Mouse (Mus musculus) intestine, embryonic 14.5 days (tissue): ENCODE measurements around the gene Atrnl1. TPM values are rescaled to one million over a fixed set of nuclear protein-coding genes. Genes with fewer than 3 reads are reported as not detected.
"Not testable (repeated sequence)": the region's sequence is repeated elsewhere in the genome, so short reads cannot be mapped to it uniquely, and the experiment has no call there.

ENCODE experiments used
- ATAC-seq: fragments of 200-750 bp; cut with Nextera tagmentation; replicated peaks from 2 replicates; pipeline ENCODE4 v1.8.0; 2017; ENCODE audit warnings: low read depth, moderate number of reproducible peaks, moderate TSS enrichment, moderate library complexity; ENCODE audit not compliant: low FRiP score, low TSS enrichment
- DNase-seq: peaks from one replicate; pipeline ENCODE4 v3.0.0-alpha.2; 2018; ENCODE audit warnings: low spot score
- H3K27ac ChIP-seq: fragments of 300-500 bp; sonication (generic); 2 replicates; pipeline ENCODE4 v1.5.1; 2014; ENCODE audit warnings: low read depth, mild to moderate bottlenecking, control low read depth
- H3K27me3 ChIP-seq: fragments of 300-500 bp; sonication (generic); replicated peaks from 2 replicates; pipeline ENCODE4 v1.6.1; 2014; ENCODE audit warnings: low read length, control low read depth; ENCODE audit not compliant: control insufficient read depth, insufficient read depth
- H3K36me3 ChIP-seq: fragments of 300-500 bp; sonication (generic); 2 replicates; pipeline ENCODE4 v1.6.1; 2014; ENCODE audit warnings: low read length, control low read depth; ENCODE audit not compliant: control insufficient read depth, insufficient read depth
- H3K4me1 ChIP-seq: fragments of 300-500 bp; sonication (generic); replicated peaks from 2 replicates; pipeline ENCODE4 v1.6.1; 2014; ENCODE audit warnings: low read length, control low read depth, mixed read lengths; ENCODE audit not compliant: control insufficient read depth, insufficient read depth
- H3K4me2 ChIP-seq: fragments of 300-500 bp; sonication (generic); 2 replicates; pipeline ENCODE4 v1.6.1; 2014; ENCODE audit warnings: low read length
- H3K4me3 ChIP-seq: fragments of 300-500 bp; sonication (generic); 2 replicates; pipeline ENCODE4 v1.5.1; 2014; ENCODE audit warnings: low read depth, low read length, control low read depth, mixed read lengths
- H3K9ac ChIP-seq: fragments of 300-500 bp; sonication (generic); 2 replicates; pipeline ENCODE4 v1.6.1; 2014; ENCODE audit warnings: mild to moderate bottlenecking, low read length
- H3K9me3 ChIP-seq: fragments of 300-500 bp; sonication (generic); 2 replicates; pipeline ENCODE4 v1.6.1; 2016; ENCODE audit warnings: low read length, control low read depth; ENCODE audit not compliant: control insufficient read depth
- WGBS: fragments of 180-500 bp; shearing (Covaris S2); extraction: QIAGEN DNeasy Blood & Tissue Kit; methylation state at CpG from one replicate; pipeline ENCODE4 v1.1.7; 2014; 5-methylcytosine and 5-hydroxymethylcytosine counted together
- polyA plus RNA-seq: library from polyadenylated mRNA; unstranded; fragments of >200 nt; fragmentation: Nextera tagmentation; extraction: Ambion mirVana; gene quantifications from 2 replicates; pipeline ENCODE4 v1.2.1, GENCODE M21; 2014

Gene Atrnl1
- polyA plus RNA-seq, 1 experiment from 2014 or later: 7.4 TPM

- H3K4me2 ChIP-seq: no peak overlapping the region
- no peaks in the 10 kb centered on the region for H3K27me3 ChIP-seq
- no peaks in the 10 kb centered on the region for H3K4me1 ChIP-seq
- ATAC-seq: no peak
- H3K9me3 ChIP-seq: no peaks in the 10 kb centered on the region
- H3K27ac ChIP-seq: no peak overlapping the region
- no peak overlapping the region for H3K9ac ChIP-seq
- H3K4me3 ChIP-seq: no peak overlapping the region
- 69% methylated on average over 10 of the region's 10 CpGs for WGBS
- 0 out of 2 replicates have a peak, but pooled peaks cover 3% of the 10 kb centered on the region for H3K36me3 ChIP-seq
- no peak for DNase-seq
Measured at GRCm38 (mm10) chr19:57988559-57989093, 377.8 kb downstream of the Atrnl1 start.

- Histone ChIP-seq H3K4me1 (no peaks in the 10 kb centered on the region), H3K36me3 (no peaks in the 10 kb centered on the region), H3K27me3 (no peaks in the 10 kb centered on the region), H3K4me3 (no peak overlapping the region), H3K4me2 (no peak overlapping the region), H3K27ac (no peak overlapping the region), H3K9ac (no peak overlapping the region), H3K9me3 (no peaks in the 10 kb centered on the region)
- ATAC-seq: no peak
- 84% methylated on average over 14 of the region's 14 CpGs for WGBS
- no peak for DNase-seq
Measured at GRCm38 (mm10) chr19:57991099-57991760, 380.4 kb downstream of the Atrnl1 start.

- H3K9ac ChIP-seq, DNase-seq, H3K9me3 ChIP-seq, ATAC-seq, H3K27me3 ChIP-seq, H3K4me1 ChIP-seq, H3K36me3 ChIP-seq, H3K4me3 ChIP-seq, H3K27ac ChIP-seq, H3K4me2 ChIP-seq: not testable (repeated sequence)
- 94% methylated on average over 15 of the region's 15 CpGs for WGBS
Measured at GRCm38 (mm10) chr19:57994174-57994833, 383.5 kb downstream of the Atrnl1 start.

- WGBS: 97% methylated on average over 8 of the region's 8 CpGs
- H3K4me1 ChIP-seq: no peaks in the 10 kb centered on the region
- H3K4me2 ChIP-seq: no peak overlapping the region
- no peak for DNase-seq
- H3K9ac ChIP-seq: no peak overlapping the region
- H3K27me3 ChIP-seq: no peaks in the 10 kb centered on the region
- H3K9me3 ChIP-seq: no peaks in the 10 kb centered on the region
- no peak overlapping the region for H3K4me3 ChIP-seq
- no peaks in the 10 kb centered on the region for H3K36me3 ChIP-seq
- no peak overlapping the region for H3K27ac ChIP-seq
- no peak for ATAC-seq
Measured at GRCm38 (mm10) chr19:57995015-57995414, 384.2 kb downstream of the Atrnl1 start.

- peak; percentile 70 for DNase-seq
- 46% methylated on average over 4 of the region's 4 CpGs for WGBS
Measured at GRCm38 (mm10) chr19:57997961-57998360, 387.1 kb downstream of the Atrnl1 start.

GRCm38 (mm10) chr19:58011636-58012035 lies 400.8 kb downstream of the Atrnl1 start:
- no peaks in the 10 kb centered on the region for H3K36me3 ChIP-seq
- WGBS: 66% methylated on average over 1 of the region's 1 CpGs
- H3K27ac ChIP-seq: no peak overlapping the region
- H3K4me3 ChIP-seq: no peak overlapping the region
- no peaks in the 10 kb centered on the region for H3K27me3 ChIP-seq
- H3K4me2 ChIP-seq: no peak overlapping the region
- H3K4me1 ChIP-seq: no peaks in the 10 kb centered on the region
- no peak overlapping the region for H3K9ac ChIP-seq
- no peak for DNase-seq
- H3K9me3 ChIP-seq: no peaks in the 10 kb centered on the region
- no peak for ATAC-seq

More at GRCm38 (mm10) chr19:57997961-57998360, 387.1 kb downstream of the Atrnl1 start:
- no peaks in the 10 kb centered on the region for H3K9me3 ChIP-seq
- no peak overlapping the region for H3K9ac ChIP-seq
- H3K36me3 ChIP-seq: no peaks in the 10 kb centered on the region
- no peak overlapping the region for H3K27ac ChIP-seq
- H3K27me3 ChIP-seq: no peaks in the 10 kb centered on the region
- no peak overlapping the region for H3K4me2 ChIP-seq
- no peak overlapping the region for H3K4me3 ChIP-seq
- H3K4me1 ChIP-seq: no peaks in the 10 kb centered on the region
- no peak for ATAC-seq

- Histone ChIP-seq H3K4me2 (no peak overlapping the region), H3K4me3 (no peak overlapping the region), H3K36me3 (no peaks in the 10 kb centered on the region), H3K4me1 (no peaks in the 10 kb centered on the region), H3K9ac (no peak overlapping the region), H3K27ac (no peak overlapping the region), H3K27me3 (no peaks in the 10 kb centered on the region), H3K9me3 (no peaks in the 10 kb centered on the region)
- DNase-seq (no peak), ATAC-seq (no peak)
- WGBS: 90% methylated on average over 6 of the region's 6 CpGs
Measured at GRCm38 (mm10) chr19:58015741-58016140, 404.9 kb downstream of the Atrnl1 start.

GRCm38 (mm10) chr19:58016561-58017453 lies 406.0 kb downstream of the Atrnl1 start:
- H3K27me3 ChIP-seq: no peaks in the 10 kb centered on the region
- no peak overlapping the region for H3K4me3 ChIP-seq
- no peaks in the 10 kb centered on the region for H3K9me3 ChIP-seq
- no peak overlapping the region for H3K4me2 ChIP-seq
- no peak for ATAC-seq
- H3K9ac ChIP-seq: no peak overlapping the region
- H3K4me1 ChIP-seq: no peaks in the 10 kb centered on the region
- no peak for DNase-seq
- 84% methylated on average over 9 of the region's 9 CpGs for WGBS
- no peak overlapping the region for H3K27ac ChIP-seq
- no peaks in the 10 kb centered on the region for H3K36me3 ChIP-seq
